In genomic region chr14:22807726-22808594, GRCm38 (mm10) we compare ENCODE assay signal across 8 mouse cellular contexts.
DNase-seq lines count a peak whose midpoint lies in the region; ATAC-seq and TF ChIP-seq lines count a peak whose summit lies in the region.

No protein-coding gene starts in this region.

- peak; percentile 94 for ATAC-seq in forebrain, embryonic 16.5 days
- ATAC-seq in hematopoietic stem cell, adult 5-6 weeks (replicated peaks in 1 of 2; ENCODE audit: insufficient read depth in 1 of 2, low FRiP score in 2 of 2, low TSS enrichment in 1 of 2, low read depth in 1 of 2, poor library complexity in 2 of 2, severe bottlenecking in 2 of 2) = peak; percentile 91 to 93
- ATAC-seq in neural tube, embryonic 15.5 days (ENCODE audit: low FRiP score) = peak; percentile 81

- peak; percentile 53 for DNase-seq in MEL (ENCODE audit: low read depth, low spot score)
- peak; percentile 54 for DNase-seq in brain, embryonic 18.5 days (ENCODE audit: low read depth, low spot score)
- DNase-seq in layer of hippocampus, adult 9-10 months (ENCODE audit: low spot score) = peak; percentile 76
- DNase-seq in lung, adult 18-20 months = peak; percentile 64 to 71
- DNase-seq in urinary bladder, postnatal 4 days (ENCODE audit: low spot score in 2 of 2) = peak; percentile 47 to 71

- H3K27me3 ChIP-seq in MEL (ENCODE audit: control insufficient read depth in 1 of 2, insufficient read depth in 2 of 2, low read length in 2 of 2) = no peaks in the 10 kb centered on the region
- H3K27me3 ChIP-seq in forebrain, embryonic 16.5 days (replicated peaks; ENCODE audit: control insufficient read depth, insufficient read depth, low read length) = peaks cover 16% of the 10 kb centered on the region
- H3K27me3 ChIP-seq in neural tube, embryonic 15.5 days (replicated peaks) = peaks cover 10% of the 10 kb centered on the region; the same call in 1 of the 2 replicates

- no peak for TF ChIP-seq POLR2A in MEL (IDR thresholded peaks at IDR 0.05; ENCODE audit: control insufficient read depth in 1 of 2, insufficient read depth in 1 of 2, low read depth in 1 of 2, low read length in 2 of 2, poor library complexity in 1 of 2)

- peaks cover 0 to 3% of the 10 kb centered on the region in 2 experiments; a peak in 2 of 4 replicates for H3K36me3 ChIP-seq in MEL (ENCODE audit: control insufficient read depth in 1 of 2, insufficient read depth in 2 of 2, low read length in 2 of 2)
- H3K36me3 ChIP-seq in forebrain, embryonic 16.5 days (ENCODE audit: control insufficient read depth, insufficient read depth) = no peaks in the 10 kb centered on the region
- H3K36me3 ChIP-seq in neural tube, embryonic 15.5 days = no peaks in the 10 kb centered on the region

- WGBS in forebrain, embryonic 16.5 days = under 1% methylated on average over 20 of the region's 20 CpGs
- WGBS in neural tube, embryonic 15.5 days = 1% methylated on average over 20 of the region's 20 CpGs

- peaks cover 0 to 6% of the 10 kb centered on the region in 2 experiments; a peak in 2 of 4 replicates for H3K4me1 ChIP-seq in MEL (ENCODE audit: control insufficient read depth in 1 of 2, insufficient read depth in 2 of 2, low read length in 2 of 2)
- H3K4me1 ChIP-seq in forebrain, embryonic 16.5 days (replicated peaks; ENCODE audit: control insufficient read depth, insufficient read depth, low read length) = peaks cover 8% of the 10 kb centered on the region; the same call in 1 of the 2 replicates
- H3K4me1 ChIP-seq in neural tube, embryonic 15.5 days = peaks cover 28% of the 10 kb centered on the region

- H3K4me2 ChIP-seq in forebrain, embryonic 16.5 days (ENCODE audit: low read length) = peak overlapping the region; percentile 67
- peak overlapping the region; percentile 55 for H3K4me2 ChIP-seq in neural tube, embryonic 15.5 days

- peak; percentile 26 to 65 (median 61); a peak in 5 of 6 replicates for TF ChIP-seq CTCF in MEL (IDR thresholded peaks at IDR 0.05 in 2 of 3, conservative IDR thresholded peaks at IDR 0.05 in 1 of 3; ENCODE audit: control insufficient read depth in 1 of 3, insufficient read depth in 1 of 3, low read depth in 2 of 3, low read length in 3 of 3, poor library complexity in 1 of 3, severe bottlenecking in 1 of 3)

- no peaks in the 10 kb centered on the region for H3K79me2 ChIP-seq in MEL (ENCODE audit: control insufficient read depth, insufficient read depth, low read length, poor library complexity)

- H3K4me3 ChIP-seq in MEL (ENCODE audit: control insufficient read depth in 1 of 2, insufficient read depth in 1 of 2, low read depth in 2 of 2, low read length in 2 of 2) = peak overlapping the region; percentile 11 to 39; a peak in 2 of 4 replicates
- H3K4me3 ChIP-seq in forebrain, embryonic 16.5 days (replicated peaks; ENCODE audit: low read length) = peak overlapping the region; percentile 37
- H3K4me3 ChIP-seq in neural tube, embryonic 15.5 days (replicated peaks) = peak overlapping the region; percentile 27

- no peak overlapping the region for H3K9ac ChIP-seq in MEL (ENCODE audit: control insufficient read depth, low read depth, low read length, poor library complexity, severe bottlenecking)
- H3K9ac ChIP-seq in forebrain, embryonic 16.5 days (replicated peaks; ENCODE audit: low read depth, low read length) = 0 out of 2 replicates have a peak overlapping the region, but pooled peaks have one; percentile 48
- H3K9ac ChIP-seq in neural tube, embryonic 15.5 days (replicated peaks) = no peak overlapping the region

- no peak for TF ChIP-seq EP300 in MEL (IDR thresholded peaks at IDR 0.05; ENCODE audit: low read depth in 1 of 2, low read length in 2 of 2)

- no peak overlapping the region for H3K27ac ChIP-seq in MEL (ENCODE audit: control insufficient read depth, low read depth, low read length)
- H3K27ac ChIP-seq in forebrain, embryonic 16.5 days (ENCODE audit: low read length) = no peak overlapping the region
- H3K27ac ChIP-seq in neural tube, embryonic 15.5 days (replicated peaks) = peak overlapping the region; percentile 37

- H3K9me3 ChIP-seq in MEL (replicated peaks; ENCODE audit: insufficient read depth, low read length) = no peaks in the 10 kb centered on the region
- H3K9me3 ChIP-seq in forebrain, embryonic 16.5 days (ENCODE audit: control insufficient read depth, low read length) = no peaks in the 10 kb centered on the region
- H3K9me3 ChIP-seq in neural tube, embryonic 15.5 days (replicated peaks) = no peaks in the 10 kb centered on the region

- TF ChIP-seq RAD21 in MEL (IDR thresholded peaks at IDR 0.05; ENCODE audit: low read depth, low read length) = peak; percentile 70

TF ChIP-seq in MEL, 35 proteins besides CTCF, POLR2A, EP300 and RAD21:
- TF ChIP-seq CHD1 (IDR thresholded peaks at IDR 0.05; ENCODE audit: low read depth, low read length) (no peak), SMC3 (IDR thresholded peaks at IDR 0.05; ENCODE audit: low read depth, low read length) (peak; percentile 69), ZC3H11A (IDR thresholded peaks at IDR 0.05; ENCODE audit: low read depth, low read length) (peak; percentile 75)
